Mouse (Mus musculus): ENCODE data around the gene Gga1. TPM values are rescaled to one million over a fixed set of nuclear protein-coding genes. Genes with fewer than 3 reads are reported as not detected.
"Not testable (repeated sequence)": the region's sequence is repeated elsewhere in the genome, so short reads cannot be mapped to it uniquely, and the experiment has no call there.

The Gga1 gene
- total and polyA plus RNA-seq, 2 experiments from 2014 or later = 42.9 to 55.7 TPM

- 86% methylated on average over 8 of the region's 8 CpGs for WGBS
- 0 out of 2 replicates have a peak, but pooled peaks cover 3% of the 10 kb centered on the region for H3K4me1 ChIP-seq (ENCODE audit: insufficient read depth)
- TF ChIP-seq CTCF (IDR thresholded peaks at IDR 0.05; ENCODE audit: low read depth) = no peak
- H3K36me3 ChIP-seq (ENCODE audit: insufficient read depth) = no peaks in the 10 kb centered on the region
- H3K27ac ChIP-seq (ENCODE audit: low read depth, low read length) = no peak overlapping the region
- no peak overlapping the region for H3K9ac ChIP-seq
- no peak for ATAC-seq
- H3K27me3 ChIP-seq (ENCODE audit: insufficient read depth, low read length) = peaks cover 13% of the 10 kb centered on the region
- DNase-seq = no peak
- no peaks in the 10 kb centered on the region for H3K9me3 ChIP-seq (ENCODE audit: low read length)
- no peak overlapping the region for H3K4me3 ChIP-seq (ENCODE audit: low read depth, low read length)
- H3K4me2 ChIP-seq (ENCODE audit: low read depth) = no peak overlapping the region
Observed at GRCm38 (mm10) chr15:78845867-78846266, 31.1 kb upstream of the Gga1 start.

DNA sequence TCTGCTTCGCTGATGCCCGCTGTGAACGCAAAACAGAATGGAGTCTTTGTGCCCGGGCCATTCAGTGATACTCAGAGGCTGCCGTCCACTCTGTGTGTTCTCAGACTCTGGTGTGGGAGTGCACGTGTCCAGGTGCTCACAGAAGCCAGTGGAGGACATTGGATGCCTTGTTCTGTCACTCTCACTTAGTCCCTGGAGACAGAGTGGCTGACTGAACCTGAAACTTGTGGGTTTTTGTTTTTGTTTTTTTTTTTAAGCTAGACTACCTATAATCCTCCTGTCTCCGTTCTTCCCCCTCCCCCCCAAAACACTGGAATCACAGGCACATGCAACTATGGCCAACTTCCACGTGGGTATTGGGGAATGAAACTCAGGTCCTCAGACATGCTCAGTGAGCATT lies 30.6 kb upstream of the Gga1 start:
- H3K4me3 ChIP-seq (ENCODE audit: low read depth, low read length) = no peak overlapping the region
- ATAC-seq (no peak), DNase-seq (no peak)
- TF ChIP-seq CTCF (IDR thresholded peaks at IDR 0.05; ENCODE audit: low read depth) = no peak
- H3K4me2 ChIP-seq (ENCODE audit: low read depth) = no peak overlapping the region
- no peaks in the 10 kb centered on the region for H3K36me3 ChIP-seq (ENCODE audit: insufficient read depth)
- peaks cover 13% of the 10 kb centered on the region for H3K27me3 ChIP-seq (ENCODE audit: insufficient read depth, low read length)
- H3K27ac ChIP-seq (ENCODE audit: low read depth, low read length) = no peak overlapping the region
- 65% methylated on average over 8 of the region's 8 CpGs for WGBS
- H3K4me1 ChIP-seq (ENCODE audit: insufficient read depth) = 0 out of 2 replicates have a peak, but pooled peaks cover 3% of the 10 kb centered on the region
- H3K9ac ChIP-seq = no peak overlapping the region
- no peaks in the 10 kb centered on the region for H3K9me3 ChIP-seq (ENCODE audit: low read length)

DNA sequence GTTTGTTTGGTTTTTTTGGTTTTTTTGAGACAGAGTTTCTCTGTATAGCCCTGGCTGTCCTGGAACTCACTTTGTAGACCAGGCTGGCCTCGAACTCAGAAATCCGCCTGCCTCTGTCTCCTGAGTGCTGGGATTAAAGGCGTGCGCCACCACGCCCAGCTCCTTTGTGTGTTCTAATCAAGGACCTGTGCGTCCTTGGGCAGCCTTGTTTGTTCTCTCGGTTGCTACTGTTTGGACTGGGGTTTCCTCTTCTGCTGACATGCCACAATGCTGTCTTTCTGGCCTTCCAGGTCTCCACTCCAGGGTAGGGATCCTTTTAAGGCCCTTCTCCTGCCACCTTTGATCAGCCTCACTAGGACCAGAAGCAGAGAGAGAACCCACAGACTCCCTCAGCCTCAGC lies 30.2 kb upstream of the Gga1 start:
- peaks cover 13% of the 10 kb centered on the region for H3K27me3 ChIP-seq (ENCODE audit: insufficient read depth, low read length)
- not testable (repeated sequence) for H3K4me1 ChIP-seq (ENCODE audit: insufficient read depth); H3K4me2 ChIP-seq (ENCODE audit: low read depth); H3K4me3 ChIP-seq (ENCODE audit: low read depth, low read length); H3K9me3 ChIP-seq (ENCODE audit: low read length); DNase-seq; H3K36me3 ChIP-seq (ENCODE audit: insufficient read depth); H3K27ac ChIP-seq (ENCODE audit: low read depth, low read length); H3K9ac ChIP-seq; ATAC-seq
- 82% methylated on average over 7 of the region's 7 CpGs for WGBS

GRCm38 (mm10) chr15:78848467-78848866 lies 28.5 kb upstream of the Gga1 start:
- H3K4me2 ChIP-seq (ENCODE audit: low read depth) = no peak overlapping the region
- peak; percentile 89 for TF ChIP-seq CTCF (IDR thresholded peaks at IDR 0.05; ENCODE audit: low read depth)
- no peak overlapping the region for H3K27ac ChIP-seq (ENCODE audit: low read depth, low read length)
- peak; percentile 75 for DNase-seq
- H3K27me3 ChIP-seq (ENCODE audit: insufficient read depth, low read length) = peaks cover 6% of the 10 kb centered on the region
- no peaks in the 10 kb centered on the region for H3K36me3 ChIP-seq (ENCODE audit: insufficient read depth)
- no peaks in the 10 kb centered on the region for H3K4me1 ChIP-seq (ENCODE audit: insufficient read depth)
- 30% methylated on average over 5 of the region's 5 CpGs for WGBS
- no peak overlapping the region for H3K9ac ChIP-seq
- H3K4me3 ChIP-seq (ENCODE audit: low read depth, low read length) = no peak overlapping the region
- no peak for ATAC-seq
- H3K9me3 ChIP-seq (ENCODE audit: low read length) = no peaks in the 10 kb centered on the region

GRCm38 (mm10) chr15:78849485-78849884 lies 27.5 kb upstream of the Gga1 start:
- Histone ChIP-seq H3K27ac (ENCODE audit: low read depth, low read length) (no peak overlapping the region), H3K27me3 (ENCODE audit: insufficient read depth, low read length) (no peaks in the 10 kb centered on the region; the same call in 1 of the 2 replicates), H3K4me3 (ENCODE audit: low read depth, low read length) (no peak overlapping the region), H3K4me2 (ENCODE audit: low read depth) (no peak overlapping the region), H3K9ac (no peak overlapping the region), H3K4me1 (ENCODE audit: insufficient read depth) (no peaks in the 10 kb centered on the region), H3K9me3 (ENCODE audit: low read length) (no peaks in the 10 kb centered on the region), H3K36me3 (ENCODE audit: insufficient read depth) (no peaks in the 10 kb centered on the region)
- WGBS = 87% methylated on average over 12 of the region's 12 CpGs
- DNase-seq (no peak), ATAC-seq (no peak)
- no peak for TF ChIP-seq CTCF (IDR thresholded peaks at IDR 0.05; ENCODE audit: low read depth)

DNA sequence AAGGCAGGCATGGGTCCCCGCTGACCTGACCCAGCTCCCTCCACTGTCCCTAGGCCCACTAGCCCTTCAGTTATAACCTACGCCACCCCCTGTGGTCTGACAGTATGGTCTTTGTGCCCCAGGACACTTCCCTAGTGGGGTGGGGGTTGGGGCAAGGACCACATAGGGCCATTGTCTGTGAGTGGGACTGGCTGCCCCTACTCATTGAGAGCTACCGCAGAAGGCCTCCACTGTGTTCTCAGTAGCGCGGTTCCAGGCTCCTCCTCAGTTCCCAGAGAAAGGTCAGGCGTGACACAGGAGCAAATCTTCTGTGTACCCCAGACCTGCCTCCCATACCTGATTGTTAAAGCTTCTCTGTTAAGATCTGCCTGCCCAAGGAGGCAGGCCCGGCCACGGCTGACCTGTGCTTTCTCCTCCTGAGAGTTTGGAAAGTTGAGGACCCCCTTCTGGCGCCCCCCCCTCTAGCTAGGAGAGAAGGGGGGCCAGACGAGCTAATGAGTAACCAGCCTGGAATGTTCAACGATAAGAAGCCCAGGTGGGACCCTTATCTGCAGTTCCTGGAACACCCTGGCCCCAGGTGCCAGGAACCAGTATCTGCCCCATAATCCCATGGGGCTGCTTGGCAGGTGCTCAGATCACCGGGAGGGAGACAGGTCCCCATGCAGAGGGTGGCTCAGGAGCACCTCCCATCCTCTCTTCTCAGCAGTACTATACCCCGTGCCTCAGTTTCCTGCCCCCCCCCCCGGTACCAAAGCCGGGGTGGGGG lies 26.7 kb upstream of the Gga1 start:
- no peak for TF ChIP-seq CTCF (IDR thresholded peaks at IDR 0.05; ENCODE audit: low read depth)
- H3K4me3 ChIP-seq (ENCODE audit: low read depth, low read length) = no peak overlapping the region
- H3K9me3 ChIP-seq (ENCODE audit: low read length) = no peaks in the 10 kb centered on the region
- no peak for DNase-seq
- H3K27me3 ChIP-seq (ENCODE audit: insufficient read depth, low read length) = no peaks in the 10 kb centered on the region
- no peaks in the 10 kb centered on the region for H3K4me1 ChIP-seq (ENCODE audit: insufficient read depth)
- 67% methylated on average over 15 of the region's 15 CpGs for WGBS
- H3K4me2 ChIP-seq (ENCODE audit: low read depth) = no peak overlapping the region
- H3K36me3 ChIP-seq (ENCODE audit: insufficient read depth) = no peaks in the 10 kb centered on the region
- no peak overlapping the region for H3K27ac ChIP-seq (ENCODE audit: low read depth, low read length)
- H3K9ac ChIP-seq = no peak overlapping the region
- ATAC-seq = no peak

- Histone ChIP-seq H3K4me1 (ENCODE audit: insufficient read depth) (no peaks in the 10 kb centered on the region), H3K9ac (no peak overlapping the region), H3K4me2 (ENCODE audit: low read depth) (no peak overlapping the region), H3K9me3 (ENCODE audit: low read length) (no peaks in the 10 kb centered on the region), H3K27ac (ENCODE audit: low read depth, low read length) (no peak overlapping the region), H3K4me3 (ENCODE audit: low read depth, low read length) (no peak overlapping the region), H3K36me3 (ENCODE audit: insufficient read depth) (no peaks in the 10 kb centered on the region), H3K27me3 (ENCODE audit: insufficient read depth, low read length) (no peaks in the 10 kb centered on the region)
- WGBS = 76% methylated on average over 6 of the region's 6 CpGs
- no peak for ATAC-seq
- TF ChIP-seq CTCF (IDR thresholded peaks at IDR 0.05; ENCODE audit: low read depth) = no peak
- DNase-seq = no peak
Observed at GRCm38 (mm10) chr15:78850944-78851343, 26.0 kb upstream of the Gga1 start.
